Mouse (Mus musculus) C2C12 (cell line): ENCODE measurements around the gene Atp13a5. TPM values are rescaled to one million over a fixed set of nuclear protein-coding genes. Genes with fewer than 3 reads are reported as not detected.

Experiments
- H3K27me3 ChIP-seq: one replicate; pipeline ENCODE4 v1.6.1; 2011; ENCODE audit not compliant: control insufficient read depth, insufficient read depth, insufficient read length
- H3K36me3 ChIP-seq: one replicate; pipeline ENCODE4 v1.6.1; 2011; ENCODE audit not compliant: control insufficient read depth, insufficient read depth
- H3K4me3 ChIP-seq: one replicate; pipeline ENCODE4 v1.5.1; 2011; ENCODE audit warnings: mild to moderate bottlenecking, control low read depth; ENCODE audit not compliant: poor library complexity, insufficient read depth, severe bottlenecking
- H3K79me2 ChIP-seq: one replicate; pipeline ENCODE4 v1.6.1; 2011; ENCODE audit not compliant: control insufficient read depth, insufficient read depth
- H3K79me3 ChIP-seq: one replicate; pipeline ENCODE4 v1.6.1; 2011; ENCODE audit warnings: low read depth, control low read depth
- H3ac ChIP-seq: one replicate; pipeline ENCODE3; 2011; ENCODE audit warnings: low read depth; ENCODE audit not compliant: control insufficient read depth, insufficient read length
- CEBPB ChIP-seq: IDR thresholded peaks from one replicate; pipeline ENCODE4 v1.6.1; 2011; ENCODE audit warnings: low read depth, mild to moderate bottlenecking, control low read depth, moderate library complexity
- CTCF ChIP-seq: IDR thresholded peaks from one replicate; pipeline ENCODE4 v1.5.1; 2011; ENCODE audit not compliant: control insufficient read depth, insufficient read depth, insufficient read length
- FOSL1 ChIP-seq: IDR thresholded peaks from one replicate; pipeline ENCODE4 v1.8.0; 2011; ENCODE audit warnings: mild to moderate bottlenecking, low read length; ENCODE audit not compliant: poor library complexity, insufficient read depth, severe bottlenecking
- MAX ChIP-seq: IDR thresholded peaks from one replicate; pipeline ENCODE4 v1.6.1; 2011; ENCODE audit warnings: mild to moderate bottlenecking, control low read depth
- MYOD1 ChIP-seq: IDR thresholded peaks from one replicate; pipeline ENCODE4 v1.6.1; 2011; ENCODE audit warnings: low read depth; ENCODE audit not compliant: control insufficient read depth, insufficient read length
- MYOG ChIP-seq: IDR thresholded peaks from one replicate; pipeline ENCODE4 v1.6.1; 2011; ENCODE audit not compliant: control insufficient read depth, insufficient read length; ENCODE audit errors: extremely low read depth
- USF1 ChIP-seq: IDR thresholded peaks from one replicate; pipeline ENCODE4 v1.6.1; 2011; ENCODE audit warnings: low read depth, mild to moderate bottlenecking, control low read depth, moderate library complexity
- polyA plus RNA-seq: library from polyadenylated mRNA; unstranded; fragments of >200 nt; fragmentation: generic; extraction: Trizol; gene quantifications from one replicate; pipeline ENCODE4 v1.2.1, GENCODE M21; 2012; ENCODE audit warnings: missing spikeins

Atp13a5 gene
- polyA plus RNA-seq, 1 experiment: not detected

DNA sequence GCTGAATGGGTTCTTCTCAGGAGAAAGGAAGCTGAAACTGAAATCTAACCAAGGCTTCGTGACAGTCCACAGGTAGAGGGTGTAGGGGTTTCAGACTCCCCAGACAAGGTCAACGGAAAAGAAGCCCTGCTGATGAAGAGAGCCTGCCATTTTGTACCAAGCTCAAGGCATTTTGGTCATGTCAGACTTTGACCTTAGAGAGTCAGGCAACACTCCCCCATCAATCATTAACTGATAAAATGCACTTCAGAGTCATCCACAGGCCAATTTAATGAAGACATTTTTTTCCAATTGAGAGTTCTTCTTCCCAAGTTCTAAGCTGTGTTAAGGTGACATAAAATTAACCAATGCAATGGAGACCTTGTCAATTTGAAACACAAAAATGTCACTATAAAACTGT, 177.4 kb downstream of the Atp13a5 start:
- no peaks in the 10 kb centered on the region for H3K79me3 ChIP-seq
- no peaks in the 10 kb centered on the region for H3K27me3 ChIP-seq

DNA sequence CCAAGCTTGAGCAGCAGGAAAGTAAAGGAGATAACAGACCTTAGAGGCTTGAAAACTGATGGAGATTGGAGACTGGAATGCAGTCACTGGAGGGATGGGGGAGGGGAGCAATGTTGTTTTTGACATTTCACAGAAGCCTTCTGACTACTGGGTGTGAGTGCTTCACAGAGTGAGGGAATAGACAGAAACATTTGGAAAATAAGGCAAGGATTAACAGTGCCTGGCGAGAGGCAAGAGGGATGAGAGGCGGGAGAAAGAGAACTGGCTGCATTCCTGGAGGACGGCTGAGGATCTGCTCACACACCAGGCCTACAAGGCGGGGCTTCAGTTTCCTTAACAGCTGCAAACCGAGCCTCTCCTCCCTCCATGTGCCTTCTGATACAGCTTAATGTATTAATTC, 180.1 kb downstream of the Atp13a5 start:
- TF ChIP-seq CTCF (no peak), CEBPB (no peak), MAX (no peak), MYOG (no peak), USF1 (no peak), FOSL1 (no peak), MYOD1 (no peak)
- Histone ChIP-seq H3K4me3 (no peak overlapping the region), H3K36me3 (no peaks in the 10 kb centered on the region), H3K27me3 (no peaks in the 10 kb centered on the region), H3K79me2 (no peaks in the 10 kb centered on the region), H3K79me3 (no peaks in the 10 kb centered on the region), H3ac (no peak overlapping the region)

More for the DNA sequence above, 177.4 kb downstream of the Atp13a5 start:
- H3K36me3 ChIP-seq: no peaks in the 10 kb centered on the region
- H3K4me3 ChIP-seq: no peak overlapping the region
- no peaks in the 10 kb centered on the region for H3K79me2 ChIP-seq
- no peak overlapping the region for H3ac ChIP-seq
- TF ChIP-seq MAX (no peak), CTCF (no peak), FOSL1 (no peak), CEBPB (no peak), MYOG (no peak), MYOD1 (no peak), USF1 (no peak)

DNA sequence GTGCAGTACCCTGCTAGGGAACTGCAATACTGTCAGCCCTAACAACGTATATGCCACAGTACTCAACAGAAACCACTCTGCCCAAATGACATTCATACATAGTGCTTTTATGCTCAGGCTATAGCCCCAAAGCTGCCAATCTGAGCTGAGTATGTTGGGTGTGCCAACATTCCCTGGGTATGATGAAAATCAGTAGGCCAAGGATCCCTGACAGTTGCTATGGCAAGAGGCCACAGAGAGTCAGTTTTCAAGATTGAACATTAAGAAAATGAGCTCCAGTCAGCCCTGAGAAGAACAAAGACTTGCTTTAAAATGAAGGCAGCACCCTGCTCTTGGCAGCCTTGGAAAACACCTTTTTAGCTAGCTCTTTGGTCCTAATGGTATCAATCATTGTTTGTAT, 183.4 kb downstream of the Atp13a5 start:
- H3K36me3 ChIP-seq: no peaks in the 10 kb centered on the region
- H3K79me2 ChIP-seq: no peaks in the 10 kb centered on the region
- no peak for TF ChIP-seq FOSL1
- no peak for TF ChIP-seq CTCF
- TF ChIP-seq MAX: no peak
- no peak for TF ChIP-seq MYOG
- TF ChIP-seq CEBPB: no peak
- no peak for TF ChIP-seq MYOD1
- no peak for TF ChIP-seq USF1
- no peaks in the 10 kb centered on the region for H3K79me3 ChIP-seq
- H3K4me3 ChIP-seq: no peak overlapping the region
- no peak overlapping the region for H3ac ChIP-seq
- H3K27me3 ChIP-seq: no peaks in the 10 kb centered on the region

DNA sequence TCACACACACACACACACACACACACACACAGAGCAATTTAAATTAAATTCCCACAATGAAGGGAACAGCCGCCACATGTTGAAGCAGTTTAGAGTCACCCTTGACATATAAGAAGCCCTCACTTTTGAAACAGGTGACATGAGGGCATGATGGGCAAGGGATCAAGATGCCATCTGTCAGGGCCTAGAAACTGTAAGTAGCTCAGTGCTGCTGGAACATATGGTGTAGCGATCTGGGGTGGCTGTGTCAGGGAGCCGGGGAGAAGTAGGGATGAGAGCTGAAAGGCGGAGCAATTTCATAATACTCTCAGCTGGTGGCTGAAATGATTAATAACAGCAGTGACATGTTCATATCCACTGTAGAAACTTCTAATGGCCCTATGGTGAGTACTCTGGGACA, 184.6 kb downstream of the Atp13a5 start:
- H3K79me2 ChIP-seq: no peaks in the 10 kb centered on the region

DNA sequence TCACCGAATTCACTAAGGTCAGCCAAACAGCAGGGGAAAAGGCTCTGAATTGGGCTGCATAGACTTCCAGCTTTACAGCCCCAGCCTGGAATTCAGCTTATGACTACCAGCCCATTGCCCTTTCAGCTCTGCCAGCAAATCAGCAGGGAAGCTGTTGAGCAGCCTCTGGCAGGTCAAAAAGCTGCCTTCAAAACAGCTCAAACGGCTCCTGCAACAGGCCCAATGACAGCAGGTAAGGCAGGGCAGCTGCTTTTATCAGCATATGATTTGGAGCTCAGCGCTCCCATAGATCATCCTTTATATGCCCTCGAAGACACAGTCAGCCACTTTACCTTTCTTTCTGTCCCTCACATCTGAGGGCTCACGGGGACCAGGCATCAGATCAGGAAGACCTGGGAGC, 185.6 kb downstream of the Atp13a5 start:
- TF ChIP-seq USF1: no peak
- TF ChIP-seq MYOD1: no peak
- TF ChIP-seq CTCF: no peak
- no peak for TF ChIP-seq MAX
- no peak for TF ChIP-seq FOSL1
- no peak for TF ChIP-seq MYOG
- no peak for TF ChIP-seq CEBPB
- H3K79me2 ChIP-seq: no peaks in the 10 kb centered on the region
- H3K4me3 ChIP-seq: no peak overlapping the region
- no peak overlapping the region for H3ac ChIP-seq
- no peaks in the 10 kb centered on the region for H3K79me3 ChIP-seq
- no peaks in the 10 kb centered on the region for H3K36me3 ChIP-seq
- H3K27me3 ChIP-seq: no peaks in the 10 kb centered on the region

More for the DNA sequence above, 184.6 kb downstream of the Atp13a5 start:
- Histone ChIP-seq H3K27me3 (no peaks in the 10 kb centered on the region), H3K79me3 (no peaks in the 10 kb centered on the region), H3K36me3 (no peaks in the 10 kb centered on the region), H3K4me3 (no peak overlapping the region), H3ac (no peak overlapping the region)
- TF ChIP-seq USF1 (no peak), MYOD1 (no peak), MAX (no peak), CEBPB (no peak), MYOG (no peak), FOSL1 (no peak), CTCF (no peak)

Other genes with a start within 250 kb of the Atp13a5 start
- gene Hrasls, start 169.0 kb downstream of the Atp13a5 start, polyA plus RNA-seq: 1.1 TPM
- 0.01 TPM for gene Atp13a4, start 166.1 kb upstream of the Atp13a5 start, polyA plus RNA-seq
- gene Opa1, start 200.6 kb upstream of the Atp13a5 start, polyA plus RNA-seq: 13.8 TPM